Mouse (Mus musculus): ENCODE results near the gene Btbd9. TPM values are rescaled to one million over a fixed set of nuclear protein-coding genes. Genes with fewer than 3 reads are reported as not detected.

Btbd9 gene
- polyA plus RNA-seq, 1 experiment from 2014 or later = 164 TPM

- H3K27ac ChIP-seq (ENCODE audit: low read length) = no peak overlapping the region
- ATAC-seq = no peak
- peaks cover 23% of the 10 kb centered on the region for H3K4me1 ChIP-seq (ENCODE audit: control insufficient read depth, insufficient read depth, low read length)
These were observed 111.1 kb downstream of the Btbd9 start for GRCm38 (mm10) chr17:30465060-30465762.

GRCm38 (mm10) chr17:30464240-30464745, 112.0 kb downstream of the Btbd9 start:
- H3K9ac ChIP-seq (ENCODE audit: low read depth, low read length) = no peak overlapping the region
- H3K27ac ChIP-seq (ENCODE audit: low read length) = no peak overlapping the region
- no peak overlapping the region for H3K4me3 ChIP-seq (ENCODE audit: low read depth, low read length)
- no peaks in the 10 kb centered on the region for H3K9me3 ChIP-seq (replicated peaks; ENCODE audit: control insufficient read depth, low read length, poor library complexity, severe bottlenecking)
- no peaks in the 10 kb centered on the region for H3K36me3 ChIP-seq (ENCODE audit: control insufficient read depth, insufficient read depth, low read length)
- no peaks in the 10 kb centered on the region for H3K27me3 ChIP-seq (ENCODE audit: control insufficient read depth, insufficient read depth, low read depth, low read length)
- no peak overlapping the region for H3K4me2 ChIP-seq (ENCODE audit: low read length)
- no peak for ATAC-seq
- H3K4me1 ChIP-seq (ENCODE audit: control insufficient read depth, insufficient read depth, low read length) = peaks cover 25% of the 10 kb centered on the region
- 44% methylated on average over 5 of the region's 5 CpGs for WGBS

More at GRCm38 (mm10) chr17:30465060-30465762, 111.1 kb downstream of the Btbd9 start:
- Histone ChIP-seq H3K4me2 (ENCODE audit: low read length) (no peak overlapping the region), H3K4me3 (ENCODE audit: low read depth, low read length) (no peak overlapping the region), H3K9ac (ENCODE audit: low read depth, low read length) (no peak overlapping the region), H3K9me3 (replicated peaks; ENCODE audit: control insufficient read depth, low read length, poor library complexity, severe bottlenecking) (no peaks in the 10 kb centered on the region), H3K27me3 (ENCODE audit: control insufficient read depth, insufficient read depth, low read depth, low read length) (no peaks in the 10 kb centered on the region), H3K36me3 (ENCODE audit: control insufficient read depth, insufficient read depth, low read length) (no peaks in the 10 kb centered on the region)
- 85% methylated on average over 6 of the region's 6 CpGs for WGBS

GRCm38 (mm10) chr17:30460727-30461349, 115.5 kb downstream of the Btbd9 start:
- Histone ChIP-seq H3K9me3 (replicated peaks; ENCODE audit: control insufficient read depth, low read length, poor library complexity, severe bottlenecking) (no peaks in the 10 kb centered on the region), H3K4me1 (ENCODE audit: control insufficient read depth, insufficient read depth, low read length) (peaks cover 16% of the 10 kb centered on the region; the same call in 1 of the 2 replicates), H3K4me2 (ENCODE audit: low read length) (no peak overlapping the region), H3K36me3 (ENCODE audit: control insufficient read depth, insufficient read depth, low read length) (no peaks in the 10 kb centered on the region), H3K9ac (ENCODE audit: low read depth, low read length) (no peak overlapping the region), H3K27me3 (ENCODE audit: control insufficient read depth, insufficient read depth, low read depth, low read length) (no peaks in the 10 kb centered on the region), H3K4me3 (ENCODE audit: low read depth, low read length) (no peak overlapping the region), H3K27ac (ENCODE audit: low read length) (no peak overlapping the region)
- 74% methylated on average over 2 of the region's 2 CpGs for WGBS
- ATAC-seq = no peak

GRCm38 (mm10) chr17:30459706-30460105, 116.6 kb downstream of the Btbd9 start:
- no peaks in the 10 kb centered on the region for H3K9me3 ChIP-seq (replicated peaks; ENCODE audit: control insufficient read depth, low read length, poor library complexity, severe bottlenecking)
- WGBS = 39% methylated on average over 5 of the region's 5 CpGs
- H3K4me3 ChIP-seq (ENCODE audit: low read depth, low read length) = no peak overlapping the region
- no peak overlapping the region for H3K9ac ChIP-seq (ENCODE audit: low read depth, low read length)
- H3K27ac ChIP-seq (ENCODE audit: low read length) = no peak overlapping the region
- H3K4me2 ChIP-seq (ENCODE audit: low read length) = no peak overlapping the region
- ATAC-seq = no peak
- H3K36me3 ChIP-seq (ENCODE audit: control insufficient read depth, insufficient read depth, low read length) = no peaks in the 10 kb centered on the region
- H3K27me3 ChIP-seq (ENCODE audit: control insufficient read depth, insufficient read depth, low read depth, low read length) = no peaks in the 10 kb centered on the region
- peaks cover 16% of the 10 kb centered on the region; the same call in 1 of the 2 replicates for H3K4me1 ChIP-seq (ENCODE audit: control insufficient read depth, insufficient read depth, low read length)

GRCm38 (mm10) chr17:30458926-30459325, 117.4 kb downstream of the Btbd9 start:
- Histone ChIP-seq H3K36me3 (ENCODE audit: control insufficient read depth, insufficient read depth, low read length) (no peaks in the 10 kb centered on the region), H3K27ac (ENCODE audit: low read length) (no peak overlapping the region), H3K4me3 (ENCODE audit: low read depth, low read length) (no peak overlapping the region), H3K4me2 (ENCODE audit: low read length) (no peak overlapping the region), H3K4me1 (ENCODE audit: control insufficient read depth, insufficient read depth, low read length) (peaks cover 22% of the 10 kb centered on the region), H3K9me3 (replicated peaks; ENCODE audit: control insufficient read depth, low read length, poor library complexity, severe bottlenecking) (no peaks in the 10 kb centered on the region), H3K9ac (ENCODE audit: low read depth, low read length) (no peak overlapping the region), H3K27me3 (ENCODE audit: control insufficient read depth, insufficient read depth, low read depth, low read length) (no peaks in the 10 kb centered on the region)
- no peak for ATAC-seq
- WGBS = 94% methylated on average over 5 of the region's 5 CpGs

- no peak for ATAC-seq
- no peaks in the 10 kb centered on the region for H3K9me3 ChIP-seq (replicated peaks; ENCODE audit: control insufficient read depth, low read length, poor library complexity, severe bottlenecking)
- 74% methylated on average over 3 of the region's 3 CpGs for WGBS
- H3K27me3 ChIP-seq (ENCODE audit: control insufficient read depth, insufficient read depth, low read depth, low read length) = no peaks in the 10 kb centered on the region
- H3K9ac ChIP-seq (ENCODE audit: low read depth, low read length) = no peak overlapping the region
- no peak overlapping the region for H3K4me3 ChIP-seq (ENCODE audit: low read depth, low read length)
- no peaks in the 10 kb centered on the region for H3K36me3 ChIP-seq (ENCODE audit: control insufficient read depth, insufficient read depth, low read length)
- H3K4me1 ChIP-seq (ENCODE audit: control insufficient read depth, insufficient read depth, low read length) = peaks cover 23% of the 10 kb centered on the region
- H3K27ac ChIP-seq (ENCODE audit: low read length) = no peak overlapping the region
- H3K4me2 ChIP-seq (ENCODE audit: low read length) = no peak overlapping the region
These were observed 118.0 kb downstream of the Btbd9 start for GRCm38 (mm10) chr17:30458301-30458700.

- WGBS = 59% methylated on average over 7 of the region's 7 CpGs
- Histone ChIP-seq H3K9ac (ENCODE audit: low read depth, low read length) (no peak overlapping the region), H3K27ac (ENCODE audit: low read length) (no peak overlapping the region), H3K4me3 (ENCODE audit: low read depth, low read length) (no peak overlapping the region), H3K27me3 (ENCODE audit: control insufficient read depth, insufficient read depth, low read depth, low read length) (no peaks in the 10 kb centered on the region), H3K4me1 (ENCODE audit: control insufficient read depth, insufficient read depth, low read length) (peaks cover 25% of the 10 kb centered on the region), H3K4me2 (ENCODE audit: low read length) (no peak overlapping the region), H3K36me3 (ENCODE audit: control insufficient read depth, insufficient read depth, low read length) (no peaks in the 10 kb centered on the region), H3K9me3 (replicated peaks; ENCODE audit: control insufficient read depth, low read length, poor library complexity, severe bottlenecking) (no peaks in the 10 kb centered on the region)
- ATAC-seq = no peak
These were observed 118.8 kb downstream of the Btbd9 start for GRCm38 (mm10) chr17:30457486-30457885.

- ATAC-seq = no peak
- no peak overlapping the region for H3K4me3 ChIP-seq (ENCODE audit: low read depth, low read length)
- H3K27ac ChIP-seq (ENCODE audit: low read length) = no peak overlapping the region
- no peak overlapping the region for H3K9ac ChIP-seq (ENCODE audit: low read depth, low read length)
- peaks cover 25% of the 10 kb centered on the region for H3K4me1 ChIP-seq (ENCODE audit: control insufficient read depth, insufficient read depth, low read length)
- no peaks in the 10 kb centered on the region for H3K27me3 ChIP-seq (ENCODE audit: control insufficient read depth, insufficient read depth, low read depth, low read length)
- no peaks in the 10 kb centered on the region for H3K36me3 ChIP-seq (ENCODE audit: control insufficient read depth, insufficient read depth, low read length)
- WGBS = 55% methylated on average over 12 of the region's 12 CpGs
- H3K9me3 ChIP-seq (replicated peaks; ENCODE audit: control insufficient read depth, low read length, poor library complexity, severe bottlenecking) = no peaks in the 10 kb centered on the region
- H3K4me2 ChIP-seq (ENCODE audit: low read length) = no peak overlapping the region
These were observed 120.0 kb downstream of the Btbd9 start for GRCm38 (mm10) chr17:30456293-30456692.

- Histone ChIP-seq H3K4me2 (ENCODE audit: low read length) (no peak overlapping the region), H3K9ac (ENCODE audit: low read depth, low read length) (no peak overlapping the region), H3K4me1 (ENCODE audit: control insufficient read depth, insufficient read depth, low read length) (peaks cover 19% of the 10 kb centered on the region), H3K4me3 (ENCODE audit: low read depth, low read length) (no peak overlapping the region), H3K27ac (ENCODE audit: low read length) (no peak overlapping the region), H3K27me3 (ENCODE audit: control insufficient read depth, insufficient read depth, low read depth, low read length) (no peaks in the 10 kb centered on the region), H3K36me3 (ENCODE audit: control insufficient read depth, insufficient read depth, low read length) (no peaks in the 10 kb centered on the region), H3K9me3 (replicated peaks; ENCODE audit: control insufficient read depth, low read length, poor library complexity, severe bottlenecking) (no peaks in the 10 kb centered on the region)
- no peak for ATAC-seq
- WGBS = 15% methylated on average over 3 of the region's 3 CpGs
These were observed 121.4 kb downstream of the Btbd9 start for GRCm38 (mm10) chr17:30454862-30455243.
